Mouse (Mus musculus): Measurements from ENCODE around the gene Krtap1-4.

- TF ChIP-seq CTCF (IDR thresholded peaks at IDR 0.05; ENCODE audit: low read depth) (no peak), EP300 (IDR thresholded peaks at IDR 0.05; ENCODE audit: low read depth) (no peak)
These were observed 7.5 kb upstream of the Krtap1-4 start, which contains the start of gene Krtap1-3 for GRCm38 (mm10) chr11:99590981-99591380.
